Mouse (Mus musculus) mouse trophoblast stem cell (cell line): ENCODE data around the gene Nup62.

Experiments
- in situ Hi-C, 2 experiments: fragments of 300-500 bp; cut with MseI, MboI; formaldehyde crosslinking; loops; 2 replicates in 1 of 2; 3 replicates in 1 of 2; pipeline ENCODE4 v1.15.1; 2025

The Nup62 gene

DNA sequence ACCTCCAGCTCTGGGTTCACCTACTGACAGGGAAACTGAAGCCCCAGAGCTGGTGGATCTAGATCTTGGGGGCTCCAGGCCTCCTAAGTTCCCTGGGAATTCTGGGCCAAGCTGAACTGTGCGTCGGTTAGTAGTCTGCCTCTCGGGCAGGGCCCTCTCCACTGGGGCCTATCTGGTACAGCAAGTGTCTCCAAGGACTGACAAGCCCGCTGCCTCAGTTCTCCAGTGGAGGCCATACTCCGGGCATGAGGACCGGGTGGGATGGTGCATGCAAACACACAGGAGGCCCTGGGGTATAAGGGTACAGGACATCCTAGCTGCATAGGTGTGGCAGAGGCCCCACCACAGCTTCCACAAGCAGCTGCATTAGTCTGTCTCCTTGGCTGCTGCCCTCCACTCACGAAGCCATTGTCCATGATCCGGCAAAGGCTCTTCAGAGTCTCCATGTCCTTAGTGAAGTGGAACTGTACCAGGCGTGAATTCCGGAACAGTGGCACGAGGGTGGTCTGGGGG is 48.1 kb downstream of the Nup62 start:
- in situ Hi-C loops, result no loop called here

DNA sequence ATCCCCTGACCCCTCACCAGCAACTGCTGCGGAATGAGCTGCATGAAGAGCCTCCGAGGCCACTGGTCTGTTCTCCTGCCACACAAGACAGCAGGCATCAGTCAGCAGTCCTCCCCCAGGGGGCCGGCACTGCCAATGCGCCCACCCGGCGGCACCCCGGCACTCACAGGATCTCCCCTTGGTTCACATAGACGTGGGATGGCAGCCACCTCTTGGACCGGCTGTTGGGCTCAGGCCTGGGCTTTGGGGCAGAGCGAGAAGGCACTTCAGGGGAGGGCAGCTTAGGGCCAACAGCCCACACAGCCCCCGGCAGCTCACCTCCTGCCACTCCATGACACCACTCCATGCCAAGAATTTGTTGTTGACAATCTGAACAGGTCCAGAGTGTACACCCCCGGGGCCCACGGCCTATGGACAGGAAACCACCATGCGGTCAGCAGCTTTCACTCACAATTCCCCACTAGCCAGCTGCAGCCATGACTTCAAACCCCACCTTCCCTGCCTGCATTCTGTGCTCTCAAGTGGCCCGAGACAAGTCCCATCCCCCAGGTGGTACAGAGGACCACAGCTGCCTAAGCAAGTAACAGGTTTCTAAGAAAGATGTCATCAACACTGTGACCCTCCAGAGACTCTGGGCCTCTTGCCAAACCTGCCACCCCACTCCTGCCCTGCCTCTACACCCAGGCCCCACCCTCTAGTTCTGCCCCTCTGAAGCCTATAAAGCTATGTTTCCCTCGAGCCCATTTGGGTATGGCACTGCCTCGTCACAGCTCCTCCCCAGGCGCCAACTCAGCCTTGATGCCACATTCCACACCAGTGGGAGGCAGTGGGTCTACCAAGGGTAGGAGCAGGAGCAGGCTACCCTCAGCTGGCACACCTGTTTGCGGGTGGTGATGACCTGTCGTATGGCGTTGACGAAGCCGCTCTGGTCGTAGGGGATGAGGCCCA is 49.0 kb downstream of the Nup62 start:
- in situ Hi-C loops, result no loop called here

DNA sequence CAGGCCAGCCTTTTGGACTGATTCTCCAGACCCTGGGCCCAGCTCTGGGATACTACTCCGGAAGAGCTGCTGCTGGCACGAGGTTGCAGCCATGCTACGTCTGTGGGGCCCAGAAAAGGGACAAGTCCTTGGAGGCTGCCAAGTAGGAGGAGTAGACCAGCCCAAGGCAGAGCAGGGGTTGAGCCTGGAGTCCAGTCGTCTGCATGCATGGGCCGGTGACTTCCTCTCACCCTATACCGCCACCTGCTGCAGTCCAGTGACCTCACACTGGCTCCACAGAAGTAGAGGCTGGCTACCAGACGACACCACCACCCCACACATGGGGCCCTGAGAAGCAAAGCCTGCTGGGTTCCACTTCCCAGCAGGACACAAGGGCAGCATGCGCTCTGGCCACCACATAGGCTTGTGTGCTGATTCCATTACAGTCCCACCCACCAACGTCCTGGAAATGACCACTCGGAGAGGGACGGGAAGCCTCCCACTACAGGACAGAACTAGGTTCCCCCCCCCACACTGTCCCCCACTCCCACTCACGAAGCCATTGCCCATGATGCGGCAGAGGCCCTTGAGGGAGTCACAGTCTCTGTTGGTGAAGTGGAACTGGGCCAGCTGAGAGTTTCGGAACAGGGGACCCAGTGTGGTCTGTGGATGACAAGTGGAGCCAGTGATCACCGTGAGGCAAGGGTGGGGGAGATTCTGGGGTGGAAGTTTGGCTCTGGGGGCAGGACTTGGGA is 50.6 kb downstream of the Nup62 start:
- in situ Hi-C loops, result no loop called here

DNA sequence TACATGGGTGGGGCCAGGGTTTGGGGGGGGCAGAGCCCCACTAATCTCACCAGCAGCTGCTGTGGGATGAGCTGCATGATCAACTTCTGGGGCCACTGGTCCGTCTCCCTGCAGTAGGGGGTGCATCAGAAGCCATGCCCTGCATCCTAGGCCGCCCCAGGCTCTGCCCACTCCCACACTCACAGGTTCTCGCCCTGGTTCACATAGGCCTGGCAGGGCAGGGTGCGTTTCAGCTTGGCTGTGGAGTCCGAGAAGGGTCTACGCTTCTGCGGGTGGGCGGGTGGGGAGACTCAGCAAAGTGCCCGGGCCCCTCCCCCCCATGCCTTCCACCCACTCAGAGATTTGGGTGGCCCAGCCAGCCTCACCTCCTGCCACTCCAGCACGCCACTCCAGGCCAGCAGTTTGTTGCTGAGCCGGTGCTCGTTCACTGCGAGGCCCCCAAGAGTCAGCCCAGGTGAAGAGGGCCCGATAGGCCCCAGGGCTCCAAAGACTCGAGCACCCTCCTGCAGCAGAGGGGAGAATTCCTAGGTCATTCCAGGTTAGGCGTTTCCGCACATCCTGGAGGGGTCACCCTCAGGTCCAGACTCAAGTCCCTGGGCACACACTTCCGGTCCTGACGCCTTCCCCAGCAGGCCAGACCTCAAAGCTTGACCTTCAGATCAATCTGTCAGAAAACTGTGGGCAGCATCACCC is 51.3 kb downstream of the Nup62 start:
- in situ Hi-C loops, result no loop called here

DNA sequence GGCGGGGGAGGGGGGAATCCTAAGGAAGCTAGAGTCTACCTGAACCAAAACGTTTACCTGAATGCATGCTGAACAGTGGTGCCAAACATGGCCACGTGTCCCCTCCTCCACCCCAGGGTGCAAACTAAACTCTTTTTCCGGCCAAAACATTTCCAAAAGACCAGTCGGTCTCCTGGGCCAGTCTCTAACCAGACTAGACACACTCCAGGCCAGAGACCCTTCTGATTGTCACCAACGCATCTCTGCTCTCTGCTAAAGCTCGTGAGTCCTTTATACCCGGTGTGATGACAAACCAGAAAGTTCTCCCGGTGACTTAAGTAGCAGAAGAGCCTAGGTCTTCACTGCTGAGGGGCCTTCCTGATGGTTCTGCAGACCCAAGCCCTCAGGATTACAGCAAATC is 51.9 kb downstream of the Nup62 start:
- in situ Hi-C loops, result no loop called here

DNA sequence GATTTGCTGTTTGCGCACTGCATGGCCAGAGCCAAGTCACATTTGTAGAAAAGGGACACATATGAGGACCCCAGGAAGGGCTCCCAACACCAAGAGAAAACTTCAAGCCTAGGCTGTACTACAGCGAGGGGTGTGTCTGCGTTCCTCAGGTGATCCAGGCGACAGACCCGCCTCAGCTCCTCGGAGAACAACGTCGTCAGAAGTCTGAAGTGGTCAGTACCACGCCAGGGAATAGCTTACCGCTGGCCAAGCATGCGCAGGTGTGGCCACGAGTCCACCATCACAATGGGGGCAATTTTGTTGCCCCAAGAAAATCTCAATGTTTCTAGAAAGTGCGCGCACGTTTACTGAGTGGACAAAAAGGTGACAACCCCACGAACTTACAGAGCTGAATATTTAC is 52.6 kb downstream of the Nup62 start:
- in situ Hi-C loops, result no loop called here

DNA sequence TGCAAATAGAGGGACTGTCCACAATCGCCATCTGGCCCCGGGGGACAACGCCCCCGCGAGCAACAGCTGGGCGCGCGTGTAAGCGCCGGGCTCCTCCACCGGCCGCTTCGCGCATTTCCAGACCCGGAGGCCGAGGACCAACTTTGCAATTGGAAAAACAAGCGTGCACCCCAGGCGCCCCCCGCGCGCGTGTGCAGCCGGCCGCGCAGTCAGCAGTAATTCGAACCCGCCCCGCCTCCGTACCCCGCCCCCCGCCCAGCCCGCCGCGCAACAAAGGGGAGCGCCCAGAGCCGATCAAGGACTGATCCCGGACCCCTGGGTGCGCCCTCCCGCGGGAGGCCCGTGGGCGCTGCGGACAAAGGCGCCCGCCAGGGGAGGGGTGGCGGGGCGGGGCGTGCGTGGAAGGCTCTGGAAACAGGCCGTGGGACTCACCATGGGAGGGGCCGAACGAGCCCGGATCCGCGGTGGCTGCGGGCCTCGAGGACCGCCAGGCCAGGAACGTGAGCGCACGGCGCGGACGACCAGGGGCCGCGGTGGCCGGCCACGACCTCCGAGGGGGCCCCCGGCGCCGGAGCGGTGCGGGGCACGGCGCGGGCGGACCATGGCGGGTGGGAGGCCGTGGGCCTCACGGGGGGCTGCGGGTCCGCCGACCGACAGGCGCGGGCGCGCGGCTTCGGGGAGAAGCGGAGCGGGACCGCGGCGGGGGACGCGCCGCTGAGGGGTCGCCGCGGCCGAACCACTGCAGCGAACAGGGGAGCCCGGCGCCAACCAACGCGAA is 53.2 kb downstream of the Nup62 start:
- in situ Hi-C loops, result no loop called here

DNA sequence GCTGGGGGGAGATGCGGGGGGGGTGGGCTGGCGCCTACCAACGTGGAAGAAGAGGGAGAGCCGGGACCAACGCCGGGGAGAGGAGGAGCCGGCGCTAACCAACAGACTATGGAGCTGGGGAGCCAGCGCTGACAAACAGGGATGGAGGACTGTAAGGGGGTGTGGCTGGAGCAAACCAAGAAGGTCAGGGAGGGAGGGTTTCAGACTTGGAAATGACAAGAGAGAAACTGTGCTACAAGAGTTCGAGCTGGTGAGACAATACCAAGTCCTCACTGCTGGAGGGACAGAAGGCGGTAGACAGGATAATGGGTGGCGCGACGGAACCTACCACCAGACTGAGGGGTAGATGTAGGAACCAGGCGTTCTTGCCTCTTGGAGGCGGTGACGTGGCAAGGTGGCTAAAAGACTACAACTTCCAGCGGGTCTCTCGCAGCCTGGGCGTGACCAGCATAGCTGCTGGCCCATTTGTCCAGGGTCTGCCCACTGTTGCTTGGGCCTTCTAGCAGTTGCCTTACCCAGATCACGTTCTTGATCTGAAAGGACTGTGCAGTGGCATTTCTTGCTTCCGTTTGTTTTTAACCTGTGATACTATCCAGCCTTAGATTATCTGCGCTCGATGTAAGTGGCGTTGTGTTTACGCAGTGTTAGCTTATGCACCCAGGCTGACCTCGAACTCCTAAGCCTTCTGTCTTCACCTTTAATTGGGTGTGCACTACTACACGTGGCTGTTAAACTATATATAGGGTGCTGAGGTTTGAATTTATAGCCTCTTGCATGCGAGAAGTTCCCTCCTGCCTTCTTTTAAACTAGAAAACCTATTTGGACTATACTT is 54.0 kb downstream of the Nup62 start, which contains the start of gene Ptov1:
Gene Ptov1 (minus strand): TSS at position 92 of the 832 bp plus-strand sequence.
- in situ Hi-C loops, result loop anchor here in 1 of 2 experiments (10.0 kb wide), 1 partner anchor 85 kb away; no protein-coding TSS in a partner anchor

DNA sequence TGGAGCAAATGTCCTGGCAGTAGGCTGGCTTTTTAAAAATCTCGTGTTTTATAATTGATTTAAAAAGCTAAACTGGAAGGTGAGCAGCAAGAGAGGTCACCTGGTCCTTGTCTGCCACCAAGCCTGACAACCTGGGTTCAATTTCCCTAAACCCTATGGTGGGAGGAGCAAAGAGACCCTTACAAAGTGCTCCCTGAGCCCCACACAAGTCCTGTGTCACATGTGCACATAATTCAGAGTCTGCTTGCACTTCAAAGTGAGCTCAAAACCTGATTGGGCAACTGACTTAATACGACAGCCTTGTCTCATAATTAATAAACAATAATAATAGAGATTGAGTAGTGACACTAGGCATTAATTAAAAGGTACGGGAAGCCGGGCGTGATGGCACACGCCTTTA is 54.7 kb downstream of the Nup62 start:
- in situ Hi-C loops, result loop anchor here in 1 of 2 experiments (10.0 kb wide), 1 partner anchor 84 kb away; no protein-coding TSS in a partner anchor

DNA sequence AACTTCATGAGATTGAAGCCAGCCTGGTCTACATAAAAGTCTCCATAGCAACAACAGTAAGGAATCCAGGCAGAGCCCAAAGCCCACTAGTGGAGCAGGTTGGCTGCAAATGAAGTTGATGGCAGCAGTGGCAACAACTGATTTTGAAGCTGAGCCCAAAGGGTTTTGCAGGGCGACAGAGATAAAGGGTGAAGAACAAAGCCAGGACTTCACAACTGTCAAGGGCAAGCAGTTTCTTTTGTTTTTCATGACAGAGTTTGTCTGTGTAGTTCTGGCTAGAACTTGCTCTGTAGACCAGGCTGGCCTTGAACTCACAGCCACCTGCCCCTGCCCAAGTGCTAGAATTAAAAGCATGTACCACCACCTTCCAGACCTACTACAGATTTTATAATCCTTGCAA is 55.3 kb downstream of the Nup62 start:
- in situ Hi-C loops, result loop anchor here in 1 of 2 experiments (10.0 kb wide), 1 partner anchor 84 kb away; no protein-coding TSS in a partner anchor

DNA sequence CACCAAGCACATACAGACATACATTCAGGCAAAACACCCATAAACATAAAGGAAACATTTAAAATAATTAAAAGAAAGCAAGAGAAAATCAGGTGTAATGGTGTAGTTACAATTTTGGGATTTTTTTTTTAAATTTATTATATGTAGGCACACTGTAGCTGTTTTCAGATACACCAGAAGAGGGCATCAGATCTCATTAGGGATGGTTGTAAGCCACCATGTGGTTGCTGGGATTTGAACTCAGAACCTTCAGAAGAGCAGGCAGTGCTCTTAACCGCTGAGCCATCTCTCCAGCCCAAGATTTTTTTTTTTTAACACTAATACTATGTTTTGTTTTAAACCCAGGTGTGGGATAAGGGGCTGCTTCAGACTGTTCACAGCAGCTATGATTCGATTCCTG is 55.9 kb downstream of the Nup62 start:
- in situ Hi-C loops, result loop anchor here in 1 of 2 experiments (10.0 kb wide), 1 partner anchor 83 kb away; no protein-coding TSS in a partner anchor

DNA sequence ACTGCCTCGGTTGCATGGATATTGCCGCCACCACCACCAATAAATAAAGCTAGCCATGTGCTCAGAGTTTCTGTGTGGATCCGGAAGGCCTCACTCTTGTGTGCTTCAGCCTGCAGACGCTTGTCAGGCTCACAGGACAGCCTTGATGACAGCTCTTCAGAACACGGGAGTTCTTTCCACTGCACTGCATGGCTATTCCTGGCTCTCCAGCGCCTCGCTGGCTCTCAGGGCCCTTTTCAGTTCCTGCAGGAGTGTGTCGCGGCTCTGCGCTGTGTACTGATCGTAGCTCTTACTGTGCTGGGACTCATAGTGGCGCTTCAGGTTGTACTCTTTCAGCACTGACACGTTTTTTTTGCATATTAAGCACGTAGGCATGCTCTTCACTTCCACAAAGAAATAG is 61.9 kb downstream of the Nup62 start:
- in situ Hi-C loops, result loop anchor here in 1 of 2 experiments (10.0 kb wide), 1 partner anchor 77 kb away; no protein-coding TSS in a partner anchor
